Comparison of ENCODE assay signal across 12 mouse cellular contexts in the genomic region with DNA sequence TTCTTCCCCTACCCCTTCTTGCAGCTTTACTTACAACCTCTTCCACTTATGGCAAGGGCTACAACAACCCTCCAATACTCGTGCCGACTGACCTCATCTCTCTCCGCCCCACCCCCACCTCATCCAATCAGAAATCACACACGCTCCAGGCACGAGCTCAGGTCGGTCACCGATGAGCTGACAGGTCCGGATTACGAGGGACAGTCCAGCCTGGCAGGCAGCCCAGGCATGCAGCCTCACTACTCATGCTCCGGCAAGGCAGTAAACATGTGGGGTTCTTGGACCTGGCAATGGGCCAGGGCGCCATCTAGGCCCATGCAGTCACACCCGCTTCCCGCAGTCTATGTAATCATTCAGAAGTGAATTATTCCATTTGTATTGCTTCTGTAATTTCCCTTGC. TPM values are rescaled to one million over a fixed set of nuclear protein-coding genes. Genes with fewer than 3 reads are reported as not detected.
A peak's percentile ranks its signal among the peaks of the same experiment; 100 is the strongest.
DNase-seq lines count a peak whose midpoint lies in the region; TF ChIP-seq lines count a peak whose summit lies in the region.
"Had no signal": no experiment of that assay in that cellular context is flagged by ENCODE, and none has a peak within 500 bp of the region (broad histone marks: within the 10 kb centered on the region; RNA-seq: fewer than 3 reads in every experiment).

No protein-coding gene starts in this region.

- intact Hi-C loops in gastrocnemius, postnatal 14 days (cut with DNase I; ENCODE audit: low total_unique reads), result no loop called here

- no peaks in the 10 kb centered on the region for H3K9me3 ChIP-seq in E14TG2a.4 (ENCODE audit: low read length)
- H3K9me3 ChIP-seq: embryonic facial prominence, embryonic 13.5 days had no signal

- H3K4me1 ChIP-seq in E14TG2a.4 (replicated peaks; ENCODE audit: low read depth, low read length), result peaks cover 14% of the 10 kb centered on the region
- H3K4me1 ChIP-seq: embryonic facial prominence, embryonic 13.5 days; hindbrain, embryonic 15.5 days had no signal

- DNase-seq in gastrocnemius, postnatal 14 days, result peak; percentile 29
- no peak for DNase-seq in gastrocnemius, adult 8-10 months (ENCODE audit: low spot score in 2 of 2)
- DNase-seq in brain, embryonic 14.5 days (ENCODE audit: low read depth), result peak; percentile 37
- DNase-seq in kidney, postnatal 4 days, result peak; percentile 55 to 75
- DNase-seq in thymus, postnatal 25 days, result no peak
- no peak for DNase-seq in right cerebral cortex, postnatal 25 days
- DNase-seq in embryo, embryonic 10 days (ENCODE audit: low spot score), result no peak
- DNase-seq: thymus, adult 2 months had no signal

- no peaks in the 10 kb centered on the region for H3K36me3 ChIP-seq in E14TG2a.4 (ENCODE audit: insufficient read depth, low read length)
- H3K36me3 ChIP-seq: embryonic facial prominence, embryonic 13.5 days had no signal

- no peak for TF ChIP-seq CTCF in E14TG2a.4 (conservative IDR thresholded peaks at IDR 0.05; ENCODE audit: low read length)
- TF ChIP-seq CTCF in brain, embryonic 14.5 days (IDR thresholded peaks at IDR 0.05; ENCODE audit: borderline replicate concordance, extremely low read depth, insufficient read depth, insufficient read length), result no peak

- H3K27me3 ChIP-seq in E14TG2a.4 (ENCODE audit: insufficient read depth, low read length), result no peaks in the 10 kb centered on the region
- H3K27me3 ChIP-seq: embryonic facial prominence, embryonic 13.5 days; hindbrain, embryonic 15.5 days had no signal

- TF ChIP-seq POLR2A in brain, embryonic 14.5 days (IDR thresholded peaks at IDR 0.05; ENCODE audit: borderline replicate concordance, extremely low read depth, insufficient read depth, insufficient read length, poor library complexity, severe bottlenecking), result no peak

- 0 out of 2 replicates have a peak overlapping the region, but pooled peaks have one; percentile 24 for H3K4me3 ChIP-seq in E14TG2a.4 (replicated peaks; ENCODE audit: low read length)
- H3K4me3 ChIP-seq: embryonic facial prominence, embryonic 13.5 days; hindbrain, embryonic 15.5 days had no signal

RNA-seq across cellular contexts. Expression of a gene that starts 23.4 kb away (rescaled TPM):
- 100 to 1,000 TPM; 125 to 230 TPM for total RNA-seq in gastrocnemius, postnatal 14 days (2021)
- total RNA-seq in gastrocnemius, adult 8-10 months (2022), result 100 to 1,000 TPM; 231 to 631 (median 418) TPM
- 4.2 and 8.7 TPM in 2 replicates for polyA plus RNA-seq in brain, embryonic 14.5 days (2012; rRNA removed)
- total RNA-seq: neutrophil, adult 5-6 weeks had no signal

Comparison
In these comparisons a context has a peak if more than half of its experiments do, and no peak if none do; other contexts are left out.
1. DNase-seq: peak in gastrocnemius, postnatal 14 days (single experiment), brain, embryonic 14.5 days (single experiment) and kidney, postnatal 4 days (2 of 2); none in gastrocnemius, adult 8-10 months (0 of 2), thymus, postnatal 25 days (single experiment), right cerebral cortex, postnatal 25 days (single experiment) and embryo, embryonic 10 days (single experiment).